Mouse (Mus musculus): ENCODE data around the gene Nek1. TPM values are rescaled to one million over a fixed set of nuclear protein-coding genes. Genes with fewer than 3 reads are reported as not detected.

The Nek1 gene
- polyA plus RNA-seq (2014; fragmentation: Illumina TruSeq; extraction: RNeasy Lipid Tissue Mini Kit (QIAGEN cat#74804); ENCODE audit: low read depth, low replicate concordance) = 10.4 TPM

DNA sequence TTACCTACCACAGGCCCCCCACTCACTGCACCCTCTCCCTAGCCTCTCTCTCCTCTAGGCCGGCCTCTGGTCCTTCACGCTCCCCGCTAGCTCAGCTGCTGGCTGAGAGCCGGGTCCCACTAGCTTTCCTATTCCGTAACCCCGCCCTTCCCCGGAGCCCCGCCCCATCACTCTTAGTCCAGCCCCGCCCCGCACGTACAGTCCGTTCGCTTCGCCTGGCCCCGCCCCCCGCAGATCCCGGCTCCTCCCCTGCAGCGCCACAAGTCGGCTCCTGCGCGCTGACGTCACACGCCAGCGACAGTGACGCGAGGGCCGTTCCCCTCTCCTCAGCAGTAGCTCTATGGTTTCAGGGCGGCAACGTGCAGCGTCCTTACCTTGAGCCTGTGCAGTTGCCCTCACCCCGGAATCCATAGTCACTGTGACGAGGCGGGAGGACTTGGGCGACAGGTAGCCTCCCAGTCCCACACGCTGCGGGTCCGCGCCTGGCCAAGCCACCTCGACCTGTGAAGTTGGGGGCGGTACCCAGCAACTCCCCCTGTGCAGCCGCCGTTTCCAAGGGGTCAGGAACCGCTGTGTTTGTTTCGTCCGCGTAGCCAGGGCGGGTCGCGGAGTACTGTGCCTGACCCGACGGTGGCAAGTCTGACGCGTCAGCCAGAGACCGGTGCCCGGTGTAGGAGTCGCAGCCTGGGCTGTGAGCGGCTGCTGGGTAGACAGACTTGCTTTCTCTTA lies at the start of gene Nek1:
Gene Nek1, plus strand, starts transcription at position 286 of the 729 bp plus-strand sequence.

DNA sequence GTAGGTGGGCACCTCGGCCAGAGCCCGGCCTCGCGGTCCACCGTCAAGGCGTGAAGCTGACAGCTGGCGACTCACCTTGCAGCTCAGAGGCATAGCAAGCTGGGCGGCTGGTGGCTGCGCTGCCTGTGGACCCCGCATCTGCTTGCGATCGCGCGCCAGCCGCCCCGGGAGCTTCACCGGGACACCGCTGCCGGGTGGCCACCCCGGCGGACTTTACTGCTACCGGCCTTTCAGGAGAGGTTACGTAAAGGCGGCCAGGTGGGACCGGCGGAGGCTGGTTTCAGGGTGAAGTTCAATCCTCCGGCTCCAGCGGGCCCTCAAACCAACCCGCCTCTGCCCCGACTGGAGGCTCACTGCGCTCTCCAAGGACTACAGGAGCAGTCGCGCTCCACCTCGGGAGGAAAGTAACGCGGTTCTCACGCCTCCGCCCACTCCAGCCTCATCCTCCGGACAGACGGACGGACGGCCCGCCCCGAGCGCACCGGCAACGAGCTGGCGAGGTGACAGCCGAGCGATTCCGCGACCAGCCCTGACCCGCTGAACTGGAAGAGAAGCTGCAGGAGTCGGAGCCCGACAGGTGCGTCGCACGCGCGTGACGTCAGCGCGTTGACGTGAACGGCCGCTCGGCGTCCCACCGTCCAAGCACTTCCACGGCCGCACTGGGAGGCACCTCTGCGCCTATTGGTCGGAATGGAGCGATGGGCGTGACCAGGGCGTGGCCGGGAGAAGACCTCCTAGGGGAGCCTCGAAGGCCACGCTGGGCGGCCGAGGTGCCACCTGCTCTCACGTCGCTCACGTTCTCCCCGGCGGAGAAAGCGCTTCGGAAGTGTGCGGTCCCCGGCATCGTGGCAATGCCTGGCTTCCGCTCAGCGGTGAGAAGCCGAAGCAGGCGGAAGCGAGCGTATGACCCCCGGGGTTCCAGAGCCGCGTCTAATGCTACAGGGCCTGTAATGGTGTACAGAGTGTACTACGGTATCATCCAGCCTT lies 10.0 kb upstream of the Nek1 start, which contains the start of gene Clcn3:
Gene Clcn3, minus strand, starts transcription at position 600 of the 987 bp plus-strand sequence.

Other genes with a start within 250 kb of the Nek1 start
- 46.7 TPM for gene Hpf1, start 102.8 kb upstream of the Nek1 start, polyA plus RNA-seq (2014; fragmentation: Illumina TruSeq; extraction: RNeasy Lipid Tissue Mini Kit (QIAGEN cat#74804); ENCODE audit: low read depth, low replicate concordance)
- gene Clcn3, start 9.9 kb upstream of the Nek1 start, polyA plus RNA-seq (2014; fragmentation: Illumina TruSeq; extraction: RNeasy Lipid Tissue Mini Kit (QIAGEN cat#74804); ENCODE audit: low read depth, low replicate concordance) = 25.2 TPM
- gene Sh3rf1, start 230.7 kb downstream of the Nek1 start, polyA plus RNA-seq (2014; fragmentation: Illumina TruSeq; extraction: RNeasy Lipid Tissue Mini Kit (QIAGEN cat#74804); ENCODE audit: low read depth, low replicate concordance) = 3.0 TPM

All from heart, adult 10 weeks (tissue).